Mouse (Mus musculus) megakaryocyte, embryonic 14.5 days (primary cell): ENCODE results near the gene St8sia1. TPM values are rescaled to one million over a fixed set of nuclear protein-coding genes. Genes with fewer than 3 reads are reported as not detected.

Experiments used
- H3K27me3 ChIP-seq: replicated peaks from 2 replicates; pipeline ENCODE3; 2012; ENCODE audit warnings: inconsistent platforms
- H3K36me3 ChIP-seq: replicated peaks from 2 replicates; pipeline ENCODE3; 2012; ENCODE audit warnings: low read length, inconsistent platforms, mixed read lengths
- H3K4me1 ChIP-seq: 2 replicates; pipeline ENCODE4 v1.6.1; 2012; ENCODE audit warnings: inconsistent platforms
- H3K4me3 ChIP-seq: replicated peaks from 2 replicates; pipeline ENCODE3; 2012; ENCODE audit warnings: moderate library complexity, mild to moderate bottlenecking, inconsistent platforms
- H3K9me3 ChIP-seq: 2 replicates; pipeline ENCODE4 v1.6.1; 2012; ENCODE audit warnings: inconsistent platforms
- FLI1 ChIP-seq: IDR thresholded peaks from 2 replicates; pipeline ENCODE4 v1.6.1; 2012; ENCODE audit warnings: low read length, inconsistent platforms, mixed read lengths
- GATA1 ChIP-seq: IDR thresholded peaks from 3 replicates; pipeline ENCODE4 v1.6.1; 2012; ENCODE audit warnings: mixed read lengths, low read length, inconsistent platforms, borderline replicate concordance
- polyA plus RNA-seq: library from polyadenylated mRNA; stranded (reverse); fragments of >175 nt; gene quantifications from 2 replicates; pipeline ENCODE4 v1.2.3, GENCODE M21; 2012; ENCODE audit warnings: low replicate concordance; ENCODE audit not compliant: insufficient read depth

Gene St8sia1
- polyA plus RNA-seq, 1 experiment, result 0.04 TPM

DNA sequence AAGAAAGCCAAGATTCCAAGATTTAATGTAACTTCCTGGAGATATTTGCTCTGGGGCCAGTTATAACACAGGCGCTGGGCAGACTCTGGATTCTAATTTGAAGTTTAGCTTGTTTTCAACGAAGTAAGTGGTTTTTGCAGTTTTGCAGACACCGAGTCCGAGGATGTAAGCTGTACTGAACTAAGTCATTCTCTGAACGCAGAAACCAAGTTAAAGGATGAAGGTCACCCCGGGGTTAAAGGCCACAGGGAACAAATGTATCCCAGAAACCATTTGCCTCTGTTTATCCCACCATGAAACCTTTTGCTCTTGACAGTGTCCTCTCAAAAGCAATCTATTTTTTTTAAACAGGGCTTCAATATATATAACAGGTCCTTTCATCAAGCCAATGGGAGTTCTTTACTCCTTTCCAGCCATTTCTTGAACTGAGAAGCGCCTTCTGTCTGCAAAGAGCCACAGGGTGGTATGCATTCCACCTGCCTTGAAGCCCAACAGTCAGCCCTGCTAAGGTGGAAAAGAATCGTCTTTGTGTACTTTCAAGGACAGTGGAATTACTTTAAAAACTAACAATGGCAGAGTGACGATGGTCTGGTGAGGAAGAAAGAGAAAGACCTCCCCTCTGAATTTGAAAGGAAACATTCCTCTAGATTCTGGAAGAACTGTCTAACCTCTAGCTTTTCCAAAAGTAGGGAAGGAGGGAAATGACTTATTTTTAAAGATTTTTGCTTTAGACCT lies 2.4 kb downstream of the St8sia1 start:
- no peaks in the 10 kb centered on the region for H3K36me3 ChIP-seq
- H3K9me3 ChIP-seq, result peaks cover 10% of the 10 kb centered on the region
- H3K4me1 ChIP-seq, result peaks cover 21% of the 10 kb centered on the region
- TF ChIP-seq GATA1, result no peak
- no peak for TF ChIP-seq FLI1
- no peak overlapping the region for H3K4me3 ChIP-seq
- H3K27me3 ChIP-seq, result peaks cover 65% of the 10 kb centered on the region

DNA sequence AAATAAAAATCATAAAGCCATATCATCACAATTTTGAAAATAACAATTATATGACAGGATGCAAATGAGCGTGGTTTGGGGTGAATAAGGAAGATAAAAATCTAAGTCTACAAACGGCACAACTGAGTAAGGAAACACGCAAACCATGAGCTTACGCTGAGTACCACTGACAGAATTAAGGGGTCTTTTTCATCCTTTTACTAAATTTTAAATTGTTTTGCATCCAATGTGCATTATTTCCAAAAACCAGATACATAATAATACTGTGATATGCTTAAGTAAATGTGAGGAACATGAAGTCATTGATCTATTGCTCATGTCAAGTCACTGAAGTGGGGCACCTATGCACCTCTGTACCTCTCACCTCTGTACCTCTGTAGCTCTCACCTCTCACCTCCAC lies 7.7 kb downstream of the St8sia1 start:
- Histone ChIP-seq H3K4me1 (peaks cover 17% of the 10 kb centered on the region), H3K27me3 (peaks cover 27% of the 10 kb centered on the region), H3K9me3 (peaks cover 3% of the 10 kb centered on the region; the same call in 1 of the 2 replicates), H3K36me3 (no peaks in the 10 kb centered on the region), H3K4me3 (no peak overlapping the region)
- TF ChIP-seq FLI1 (no peak), GATA1 (no peak)

DNA sequence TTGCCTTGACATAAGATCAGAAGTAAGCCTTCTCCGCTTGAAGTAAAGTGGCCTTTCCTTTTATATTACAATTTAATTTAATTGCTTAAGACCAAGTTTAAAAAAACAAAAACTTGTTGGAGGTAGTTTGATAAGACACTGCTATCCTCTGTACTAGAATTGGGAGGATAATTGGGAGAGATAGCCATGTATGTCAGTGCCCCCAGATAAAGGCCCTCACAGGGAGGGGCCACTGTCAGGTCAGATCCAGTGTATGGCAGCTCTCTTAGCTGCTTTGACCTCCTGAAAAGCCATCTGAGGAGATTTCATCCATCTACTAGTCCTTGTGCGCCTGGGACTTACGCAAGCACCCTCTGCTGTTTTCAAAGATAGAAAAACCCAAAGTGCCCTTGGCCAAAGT lies 9.0 kb downstream of the St8sia1 start:
- Histone ChIP-seq H3K36me3 (no peaks in the 10 kb centered on the region), H3K4me3 (no peak overlapping the region), H3K27me3 (peaks cover 23% of the 10 kb centered on the region), H3K4me1 (peaks cover 26% of the 10 kb centered on the region), H3K9me3 (peaks cover 3% of the 10 kb centered on the region; the same call in 1 of the 2 replicates)
- TF ChIP-seq GATA1 (no peak), FLI1 (no peak)

DNA sequence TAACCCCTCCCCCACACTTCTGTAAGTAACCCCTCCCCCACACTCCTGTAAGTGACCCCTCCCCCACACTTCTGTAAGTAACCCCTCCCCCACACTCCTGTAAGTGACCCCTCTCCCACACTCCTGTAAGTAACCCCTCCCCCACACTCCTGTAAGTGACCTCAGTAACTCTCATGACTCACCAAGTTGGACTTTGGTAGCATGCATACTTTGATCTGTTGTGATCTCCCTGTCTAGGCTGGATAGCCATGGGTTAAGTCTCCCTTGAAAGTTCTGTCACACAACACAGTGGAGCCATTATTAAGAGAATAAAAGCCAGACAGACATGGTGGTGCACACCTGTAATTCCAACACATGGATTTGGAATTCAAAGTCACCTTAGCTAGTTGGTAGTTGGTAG lies 11.1 kb downstream of the St8sia1 start:
- no peaks in the 10 kb centered on the region for H3K9me3 ChIP-seq
- no peaks in the 10 kb centered on the region for H3K36me3 ChIP-seq
- H3K4me1 ChIP-seq, result peaks cover 36% of the 10 kb centered on the region
- TF ChIP-seq GATA1, result no peak
- TF ChIP-seq FLI1, result no peak
- peaks cover 16% of the 10 kb centered on the region for H3K27me3 ChIP-seq
- H3K4me3 ChIP-seq, result no peak overlapping the region

DNA sequence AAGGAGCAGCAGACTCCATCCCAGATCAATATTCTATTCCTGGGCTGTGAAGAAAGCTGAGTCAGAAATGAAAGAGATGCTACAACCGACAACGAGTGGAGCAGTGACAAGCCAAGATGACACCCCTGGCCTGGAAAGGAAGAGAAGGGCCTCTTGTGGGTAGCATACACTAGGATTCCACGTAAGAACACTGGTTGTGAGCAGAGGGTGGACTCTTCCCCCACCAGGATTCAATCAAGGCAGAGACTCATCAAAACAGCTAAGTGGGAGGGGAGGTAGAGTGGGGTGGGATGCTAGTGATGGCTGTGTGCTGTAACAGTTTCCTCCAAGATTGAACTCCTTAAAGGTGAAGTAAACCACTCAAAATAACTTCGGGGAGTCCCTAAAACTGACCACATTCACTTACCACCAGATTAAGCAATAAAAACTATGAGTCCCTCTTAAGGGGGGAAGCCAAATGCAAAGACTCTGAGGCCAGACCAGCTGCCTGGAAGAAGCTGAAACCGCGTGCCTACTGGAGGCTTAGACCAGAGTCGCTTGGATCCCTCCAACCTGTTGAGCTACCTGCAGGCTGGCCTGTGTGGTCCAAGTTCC lies 11.8 kb downstream of the St8sia1 start:
- H3K9me3 ChIP-seq, result no peaks in the 10 kb centered on the region
- peak overlapping the region; percentile 64 for H3K4me3 ChIP-seq
- H3K27me3 ChIP-seq, result peaks cover 14% of the 10 kb centered on the region
- H3K4me1 ChIP-seq, result peaks cover 38% of the 10 kb centered on the region
- H3K36me3 ChIP-seq, result no peaks in the 10 kb centered on the region
- TF ChIP-seq GATA1 (no peak), FLI1 (no peak)

DNA sequence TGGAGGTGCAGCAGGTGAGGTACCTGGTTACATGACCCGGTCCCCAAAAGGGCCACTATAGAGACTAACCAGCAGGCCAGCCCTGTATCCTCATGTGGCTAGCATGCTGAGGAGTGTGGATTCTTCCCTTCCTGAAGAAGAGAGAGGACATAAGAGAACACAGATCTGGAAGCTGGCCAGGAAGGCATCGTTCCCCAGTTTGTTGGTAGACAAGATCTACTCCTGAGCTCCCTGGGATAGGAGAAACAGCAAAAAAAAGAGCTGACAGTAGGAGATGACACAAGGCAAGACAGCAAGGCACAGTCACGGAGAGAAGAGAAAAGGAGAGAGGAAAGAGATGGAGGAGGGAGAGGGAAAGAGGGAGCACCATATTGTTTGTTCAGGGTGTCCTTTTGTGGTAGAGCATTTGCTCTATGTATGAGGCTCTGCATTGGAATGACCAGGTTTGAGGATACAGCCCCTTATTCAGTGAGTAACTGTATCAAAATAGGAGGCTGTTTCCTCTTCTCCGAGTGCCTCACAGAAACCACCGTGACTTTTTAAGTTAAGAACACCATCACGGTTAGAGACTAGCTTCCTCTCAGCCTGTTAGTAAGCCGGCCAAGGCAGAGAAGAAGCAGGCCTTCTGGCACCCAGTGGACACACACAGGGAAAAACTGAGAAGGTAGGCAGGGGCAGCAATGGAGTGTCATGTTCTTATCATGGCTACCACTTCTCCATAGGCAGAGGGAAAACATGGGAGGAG lies 12.5 kb downstream of the St8sia1 start:
- H3K27me3 ChIP-seq, result peaks cover 14% of the 10 kb centered on the region
- H3K36me3 ChIP-seq, result no peaks in the 10 kb centered on the region
- peaks cover 42% of the 10 kb centered on the region for H3K4me1 ChIP-seq
- peak overlapping the region; percentile 64 for H3K4me3 ChIP-seq
- no peaks in the 10 kb centered on the region for H3K9me3 ChIP-seq
- TF ChIP-seq GATA1 (no peak), FLI1 (no peak)

DNA sequence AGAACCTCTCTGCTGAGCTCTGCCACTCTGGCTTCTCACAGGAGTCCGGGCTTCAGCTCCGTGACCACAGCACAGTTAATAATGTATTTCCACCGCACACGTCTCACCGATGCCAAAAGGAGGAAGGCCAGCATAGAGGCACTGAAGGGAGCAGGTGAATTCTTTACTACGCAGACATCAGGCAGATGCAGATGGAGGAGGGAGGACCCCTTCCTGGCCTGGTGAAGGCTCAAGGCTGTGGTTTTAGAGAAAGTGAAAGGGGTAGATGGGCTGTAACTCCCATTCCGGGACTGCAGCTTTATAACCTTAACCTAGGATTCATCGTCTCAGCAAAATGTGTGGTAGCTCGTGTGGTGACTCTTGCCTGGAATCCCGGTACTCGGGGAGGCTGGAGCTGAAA lies 13.9 kb downstream of the St8sia1 start:
- Histone ChIP-seq H3K9me3 (no peaks in the 10 kb centered on the region), H3K27me3 (peaks cover 10% of the 10 kb centered on the region), H3K4me1 (peaks cover 47% of the 10 kb centered on the region), H3K36me3 (no peaks in the 10 kb centered on the region), H3K4me3 (peak overlapping the region; percentile 71)
- TF ChIP-seq GATA1 (no peak), FLI1 (no peak)

DNA sequence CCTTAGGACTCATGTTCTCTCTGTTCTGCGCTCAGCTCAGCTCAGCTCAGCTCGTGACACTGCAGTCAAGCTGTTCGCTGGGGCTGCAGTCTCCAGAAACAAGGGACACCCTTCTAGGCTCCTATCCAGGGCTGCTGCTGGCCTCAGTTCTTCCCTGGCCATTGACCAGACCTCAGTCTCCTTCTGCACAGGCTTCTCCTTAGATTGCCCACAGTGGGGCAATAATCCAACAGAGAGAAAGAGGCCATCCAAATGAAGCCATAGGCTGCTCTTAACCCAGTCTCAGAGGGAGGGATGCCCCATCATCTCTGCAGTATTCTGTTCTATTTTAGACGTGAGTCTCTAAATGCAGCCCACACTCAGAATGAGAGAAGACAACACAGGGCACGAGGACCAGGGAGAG lies 15.3 kb downstream of the St8sia1 start:
- Histone ChIP-seq H3K4me1 (peaks cover 51% of the 10 kb centered on the region), H3K36me3 (no peaks in the 10 kb centered on the region), H3K4me3 (no peak overlapping the region), H3K27me3 (peaks cover 4% of the 10 kb centered on the region), H3K9me3 (no peaks in the 10 kb centered on the region)
- no peak for TF ChIP-seq FLI1
- TF ChIP-seq GATA1, result no peak

DNA sequence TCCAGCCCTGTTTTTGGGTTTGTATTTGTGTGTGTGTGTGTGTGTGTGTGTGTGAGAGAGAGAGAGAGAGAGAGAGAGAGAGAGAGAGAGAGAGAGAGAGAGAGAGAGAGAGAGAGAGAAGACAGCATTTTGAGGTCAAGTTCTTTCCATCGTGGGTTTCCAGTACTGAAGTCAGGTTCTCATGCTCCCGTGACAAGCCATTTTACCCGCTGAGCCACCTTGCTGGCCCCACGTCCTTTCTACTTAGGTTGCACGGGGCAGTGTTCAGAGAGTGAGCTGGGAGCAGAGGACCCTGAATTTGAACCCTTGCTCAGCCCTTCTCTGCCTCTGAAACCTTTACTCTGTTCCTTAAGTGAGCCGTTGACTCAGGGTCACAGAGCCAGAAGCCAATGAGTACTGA lies 17.2 kb downstream of the St8sia1 start:
- Histone ChIP-seq H3K4me1 (peaks cover 42% of the 10 kb centered on the region), H3K4me3 (no peak overlapping the region), H3K27me3 (peaks cover 4% of the 10 kb centered on the region), H3K9me3 (no peaks in the 10 kb centered on the region), H3K36me3 (no peaks in the 10 kb centered on the region)
- TF ChIP-seq FLI1 (no peak), GATA1 (no peak)
